Mouse (Mus musculus) thymus, postnatal 14 days (tissue): ENCODE measurements at regions not wholly inside any gene's neighbourhood (a gene's known extent, or its start where the extent isn't known, plus 50 kb on each side); places are given as distances from the start of the nearest gene placed in this dataset.

ENCODE experiments used
- DNase-seq: peaks from one replicate; pipeline ENCODE4 v3.0.0; 2021

DNA sequence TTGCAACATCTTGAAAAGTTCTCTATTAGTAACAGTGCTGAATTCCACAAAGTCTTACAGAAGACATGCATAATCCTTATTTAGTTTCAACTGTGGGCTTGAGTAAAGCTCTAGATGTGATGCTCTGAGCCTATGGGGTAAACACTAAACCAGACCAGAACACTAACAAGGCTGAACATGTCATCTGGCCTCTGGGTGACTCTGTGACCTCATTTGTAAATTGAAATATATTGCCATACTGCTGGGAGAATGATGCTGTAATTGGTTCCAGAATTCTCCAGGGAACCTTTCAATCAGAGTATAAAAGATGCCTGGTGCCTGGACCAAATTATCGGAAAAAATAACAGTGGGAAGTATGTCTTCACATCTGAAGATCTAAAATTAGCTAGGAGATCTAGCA lies 309.9 kb upstream of the Megf9 start:
- no peak for DNase-seq

DNA sequence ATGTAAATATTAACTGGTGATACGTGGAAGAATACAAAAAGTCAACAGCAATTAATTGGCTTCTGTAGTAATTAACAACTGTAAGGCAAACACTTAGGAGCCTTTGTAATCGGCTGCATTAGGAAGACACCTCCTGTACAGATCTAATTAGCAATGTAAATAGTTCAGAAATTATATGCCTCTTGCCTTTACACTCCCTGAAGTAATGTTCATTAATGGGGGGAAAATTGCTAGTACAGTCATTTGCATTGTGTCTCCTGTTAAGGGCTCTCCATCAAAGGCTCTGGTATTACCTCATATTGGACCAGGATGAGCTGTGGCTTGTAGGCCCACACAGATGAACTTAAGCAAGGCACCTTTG lies 276.1 kb upstream of the Megf9 start:
- DNase-seq, result no peak

DNA sequence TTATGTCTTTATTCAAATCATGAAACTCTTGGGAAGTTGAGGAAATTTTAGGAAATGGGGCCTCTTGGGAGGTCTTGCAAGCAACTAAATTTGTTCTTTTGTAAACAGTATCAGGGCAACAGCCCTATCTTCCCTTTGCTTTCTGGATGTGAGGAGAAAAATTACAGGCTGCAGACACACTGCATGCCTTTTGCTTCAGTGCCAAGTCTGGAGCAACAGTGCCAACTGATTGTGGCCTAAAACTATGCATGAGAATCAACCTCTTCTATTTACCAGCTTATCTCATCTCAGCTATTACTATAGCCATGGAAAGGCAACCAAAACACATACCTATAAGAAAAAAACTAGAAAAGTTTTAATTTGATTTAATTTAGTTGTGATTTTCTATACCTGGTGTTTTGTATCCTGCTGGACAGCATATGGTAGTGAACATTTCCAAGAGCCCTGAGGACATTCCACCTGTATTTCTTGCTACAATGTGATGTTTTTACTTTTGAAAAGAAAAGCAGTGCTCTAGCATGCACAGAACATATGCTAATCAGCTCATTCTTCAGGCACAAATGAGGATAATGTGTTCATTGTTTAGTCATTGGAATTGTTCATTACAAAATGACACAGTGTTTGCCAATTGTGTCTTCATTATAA lies 275.6 kb upstream of the Megf9 start:
- no peak for DNase-seq

DNA sequence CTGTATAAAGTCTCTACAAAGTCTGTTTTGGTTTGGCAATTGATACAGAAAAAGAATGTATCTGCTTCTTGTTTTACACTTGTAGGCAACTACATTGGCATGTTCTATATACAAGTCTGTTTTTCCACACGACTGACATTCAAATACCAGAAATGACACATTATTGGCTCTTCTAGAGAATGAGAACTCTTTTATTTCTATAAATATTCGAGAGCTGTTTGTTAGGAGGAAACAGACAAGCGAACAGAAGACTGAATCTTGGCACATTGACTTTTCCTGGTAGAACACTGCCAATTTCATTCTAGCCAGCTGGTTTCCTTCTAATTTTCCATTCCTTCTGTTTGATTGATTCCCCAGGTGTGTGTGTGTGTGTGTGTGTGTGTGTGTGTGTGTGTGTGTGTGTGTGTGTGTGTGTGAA lies 270.1 kb upstream of the Megf9 start:
- DNase-seq, result no peak

DNA sequence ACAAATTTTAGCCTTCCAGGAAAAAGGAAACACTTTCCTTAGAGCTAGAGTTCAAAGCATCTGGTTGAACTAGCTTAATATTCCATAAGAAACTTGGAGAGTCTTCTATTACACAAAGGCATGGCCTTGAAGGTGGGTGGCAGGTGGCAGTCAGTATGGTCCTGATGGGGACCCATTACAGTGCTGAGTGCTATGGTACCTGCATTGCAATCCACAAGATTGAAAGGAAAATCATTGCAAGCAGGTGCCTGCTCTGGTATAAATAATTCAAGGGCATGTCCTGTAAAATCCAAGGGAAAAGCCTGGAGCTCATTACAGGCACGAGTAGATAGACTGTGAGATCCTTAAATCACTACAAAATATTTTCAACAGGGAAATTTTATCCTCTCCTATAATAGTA lies 263.7 kb upstream of the Megf9 start:
- DNase-seq, result no peak

DNA sequence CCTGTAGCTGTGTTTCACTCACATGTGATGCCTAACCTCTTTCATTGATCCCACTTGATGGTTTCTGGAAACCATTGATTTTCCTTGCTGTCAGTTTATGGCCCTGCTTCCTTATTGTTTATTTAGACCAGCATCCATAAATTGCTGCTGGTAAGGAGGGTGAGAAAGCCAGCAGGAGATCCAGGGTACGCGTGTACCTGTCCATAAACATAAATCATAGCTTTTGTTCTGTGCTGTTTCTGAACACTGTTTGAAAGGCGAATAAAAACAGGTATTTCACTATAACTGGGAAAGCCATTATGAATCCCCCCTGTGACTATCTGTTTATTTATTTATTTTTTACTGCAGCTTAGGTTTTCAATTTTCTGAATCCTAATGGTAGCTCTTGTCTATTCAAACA lies 263.1 kb upstream of the Megf9 start:
- no peak for DNase-seq

DNA sequence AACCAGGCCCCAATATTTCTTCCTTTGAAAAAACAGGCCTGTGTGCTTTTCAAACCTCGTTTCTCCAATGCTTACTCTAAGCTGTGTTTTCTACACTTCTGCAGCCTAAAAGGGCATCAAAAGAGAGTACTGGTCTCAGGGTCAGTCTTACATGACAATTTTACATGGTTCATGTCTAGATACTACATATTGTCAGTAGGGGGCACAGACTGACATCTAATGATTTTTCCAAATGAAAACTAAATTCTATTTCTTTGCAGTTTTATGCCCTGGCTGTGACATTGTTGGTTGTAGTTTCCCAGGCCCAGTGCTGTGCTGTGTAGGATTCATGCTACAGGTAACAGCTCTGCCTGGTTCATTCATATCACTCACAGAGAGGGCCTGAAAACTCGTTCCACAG lies 248.7 kb upstream of the Megf9 start:
- no peak for DNase-seq

DNA sequence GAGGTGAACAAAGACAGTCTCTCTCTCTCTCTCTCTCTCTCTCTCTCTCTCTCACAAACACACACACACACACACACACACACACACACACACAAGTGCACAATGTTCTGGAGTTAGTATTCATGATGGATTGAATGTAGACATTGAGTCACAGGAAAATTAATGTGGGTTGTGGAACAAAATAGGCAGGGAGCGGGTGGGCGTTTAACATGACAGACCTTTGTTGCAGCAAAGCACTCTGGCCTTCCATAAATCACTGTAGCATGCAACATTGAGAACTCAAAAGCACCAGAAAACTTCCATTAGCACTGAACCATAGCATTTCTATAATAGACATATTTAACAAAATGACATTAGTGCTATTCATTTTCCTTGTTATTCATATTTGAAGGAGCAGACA lies 246.8 kb upstream of the Megf9 start:
- no peak for DNase-seq

DNA sequence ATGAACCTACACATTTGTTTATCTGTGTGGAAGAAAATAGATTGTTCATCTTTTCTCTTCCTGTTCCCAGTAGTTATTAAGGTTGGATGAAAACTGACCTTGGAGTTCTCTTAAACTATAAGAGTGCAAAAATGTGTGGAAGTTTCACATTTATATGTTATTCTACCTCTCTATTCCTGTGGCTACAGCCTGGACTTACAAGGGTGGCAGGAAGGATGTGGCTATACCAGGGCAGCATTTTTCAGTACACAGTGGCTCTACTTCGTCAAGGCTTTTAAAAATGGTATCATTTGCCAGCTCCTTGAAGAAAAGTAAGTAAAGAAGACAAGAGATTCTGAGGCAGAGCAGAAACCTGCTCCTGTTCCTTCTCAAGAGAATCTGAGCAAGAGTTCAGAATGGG lies 241.5 kb upstream of the Megf9 start:
- no peak for DNase-seq

DNA sequence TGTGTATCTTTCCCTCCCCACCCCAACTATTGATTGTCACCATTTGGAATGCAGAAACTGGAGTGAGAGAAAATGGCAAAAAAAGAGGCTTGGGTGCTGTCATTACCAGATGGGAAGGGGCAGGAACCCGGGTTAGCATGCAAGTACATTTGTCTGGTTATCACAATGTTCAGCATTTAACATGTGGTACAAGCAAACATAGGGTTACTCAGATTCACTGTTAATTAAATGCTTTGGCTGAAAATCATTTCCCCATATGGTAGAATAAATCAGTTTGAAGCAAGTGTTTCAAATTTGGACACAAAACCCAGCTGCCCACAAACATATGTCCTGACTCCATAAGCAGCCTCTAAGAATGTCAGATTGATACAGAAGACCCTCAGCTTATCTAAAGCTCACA lies 208.6 kb upstream of the Megf9 start:
- DNase-seq, result no peak

DNA sequence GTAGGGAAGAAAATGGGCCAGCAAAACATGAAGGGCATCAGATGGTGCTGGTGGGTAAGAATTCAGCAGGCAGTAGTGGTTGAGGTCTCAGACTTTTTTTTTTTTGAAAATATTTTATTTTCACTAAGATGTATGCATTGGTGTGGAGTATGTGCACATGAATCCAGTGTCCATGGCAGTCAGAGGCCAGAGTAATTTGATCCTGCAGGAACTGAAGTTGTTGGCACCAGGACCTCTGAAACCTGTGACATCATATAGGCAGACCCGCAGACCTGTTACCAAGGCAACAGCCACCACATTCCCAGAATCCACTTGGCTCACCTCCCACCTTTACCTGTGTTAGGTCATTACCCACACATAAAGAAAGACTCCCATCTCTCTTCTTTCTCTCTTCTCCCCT lies 207.2 kb upstream of the Megf9 start:
- DNase-seq, result no peak

DNA sequence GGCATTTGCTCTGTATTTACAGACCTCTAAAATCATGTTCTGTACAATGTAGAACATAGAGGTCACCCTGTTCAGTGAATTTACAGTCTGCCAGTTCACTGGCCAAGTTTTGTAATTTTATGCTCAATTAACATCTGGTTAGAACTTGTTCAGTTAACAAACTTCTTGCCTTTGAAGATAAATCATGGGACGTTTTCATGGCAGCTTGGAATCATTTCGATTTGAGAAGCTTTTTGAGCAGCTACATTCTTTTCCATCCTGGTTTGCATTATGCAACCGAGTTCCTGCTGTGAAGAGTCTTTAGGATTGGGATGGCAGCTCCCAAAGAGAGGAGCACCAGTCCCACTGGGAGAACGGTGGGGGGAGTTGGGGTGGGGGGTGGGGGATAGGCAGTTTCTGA lies 206.3 kb upstream of the Megf9 start:
- DNase-seq, result no peak

DNA sequence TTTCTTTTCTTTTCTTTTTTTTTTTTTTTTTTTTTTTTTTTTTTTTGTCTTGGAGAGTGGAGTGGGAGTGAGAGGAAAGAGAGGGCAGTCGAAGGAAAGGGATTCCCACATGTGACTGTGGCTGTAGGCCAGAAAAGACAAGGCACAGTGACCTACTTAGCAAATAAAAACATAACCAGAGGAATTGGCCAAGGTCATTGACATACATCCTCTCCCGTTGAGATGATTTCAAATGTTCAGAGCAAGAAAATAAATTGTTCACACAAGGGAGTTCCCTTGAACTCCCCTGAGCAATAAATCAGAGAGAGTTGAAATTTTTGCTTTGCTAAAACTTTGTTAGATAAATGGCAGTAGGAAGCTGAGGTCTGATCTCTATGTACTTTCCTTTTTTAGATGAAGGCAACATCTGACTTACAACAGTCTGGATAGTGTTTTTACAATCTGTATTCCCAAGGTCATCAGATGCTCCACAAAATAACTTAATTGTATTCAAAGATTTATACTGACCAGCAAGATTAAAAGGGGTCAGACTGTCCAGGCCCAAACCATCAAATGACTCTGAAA lies 174.4 kb upstream of the Megf9 start:
- DNase-seq, result no peak

DNA sequence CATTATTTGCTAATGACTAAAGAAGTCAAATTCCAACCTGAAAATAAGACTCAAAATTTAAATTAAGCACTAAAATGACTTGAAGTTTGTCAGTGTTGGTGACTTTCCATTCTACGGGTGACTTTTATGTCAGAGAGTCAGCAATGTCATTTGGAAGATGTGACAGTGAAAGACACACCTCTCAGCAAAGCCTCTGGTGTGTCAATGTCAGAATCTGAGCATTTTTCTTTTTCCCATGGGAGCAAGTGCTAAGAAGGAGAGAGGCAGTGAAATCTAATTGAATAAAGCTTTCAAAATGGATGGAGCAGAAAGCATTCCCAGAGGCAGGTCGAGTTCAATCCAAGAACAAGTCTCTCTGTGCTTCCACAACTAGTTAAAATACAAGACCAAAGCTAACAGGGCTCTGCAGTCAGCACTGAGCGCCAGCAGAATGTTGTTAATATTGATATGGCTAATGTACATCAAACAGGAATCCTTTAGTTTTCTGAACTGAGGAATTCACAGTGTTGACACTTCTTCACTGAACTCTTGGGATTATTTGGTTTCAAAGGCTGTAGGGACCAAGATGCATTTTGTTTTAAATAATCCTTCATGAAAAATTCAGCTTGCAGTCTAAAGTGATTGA lies 170.4 kb upstream of the Megf9 start:
- DNase-seq, result no peak

DNA sequence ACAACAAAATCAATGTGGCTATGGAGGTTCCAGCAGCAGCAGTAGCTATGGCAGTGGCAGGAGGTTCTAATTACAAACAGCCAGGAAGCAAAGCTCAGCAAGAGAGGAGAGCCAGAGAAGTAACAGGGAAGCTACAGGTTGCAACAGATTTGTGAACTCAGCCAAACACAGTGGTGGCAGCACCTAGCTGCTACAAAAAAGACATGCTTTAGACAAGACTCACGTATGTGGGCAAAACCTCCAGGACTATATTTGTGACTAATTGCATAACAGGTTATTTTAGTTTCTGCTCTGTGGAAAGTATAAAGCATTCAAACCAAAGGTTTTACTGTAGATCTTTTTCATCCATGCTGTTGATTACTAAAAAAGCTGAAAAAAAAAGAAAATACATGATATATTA lies 166.1 kb upstream of the Megf9 start:
- DNase-seq, result no peak

DNA sequence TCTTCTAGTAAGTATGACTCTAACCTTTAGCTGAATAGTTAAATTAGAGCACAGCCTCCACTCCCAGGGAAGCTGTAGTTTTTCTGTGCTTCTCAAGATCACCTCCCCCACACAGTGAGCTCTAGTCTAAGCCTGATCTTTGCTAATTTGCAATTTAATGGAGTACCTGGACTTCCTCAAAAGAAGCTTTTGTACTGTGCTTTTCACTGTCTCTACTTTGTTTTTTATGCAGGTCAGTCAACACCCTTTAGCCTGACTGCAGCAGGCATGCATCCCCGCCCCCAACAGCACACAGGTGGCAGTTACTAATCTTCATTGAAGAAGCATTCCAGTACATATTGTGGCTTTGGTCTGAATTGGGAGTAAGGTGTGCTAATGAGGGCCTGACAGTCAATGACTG lies 129.4 kb upstream of the Megf9 start:
- DNase-seq, result no peak

DNA sequence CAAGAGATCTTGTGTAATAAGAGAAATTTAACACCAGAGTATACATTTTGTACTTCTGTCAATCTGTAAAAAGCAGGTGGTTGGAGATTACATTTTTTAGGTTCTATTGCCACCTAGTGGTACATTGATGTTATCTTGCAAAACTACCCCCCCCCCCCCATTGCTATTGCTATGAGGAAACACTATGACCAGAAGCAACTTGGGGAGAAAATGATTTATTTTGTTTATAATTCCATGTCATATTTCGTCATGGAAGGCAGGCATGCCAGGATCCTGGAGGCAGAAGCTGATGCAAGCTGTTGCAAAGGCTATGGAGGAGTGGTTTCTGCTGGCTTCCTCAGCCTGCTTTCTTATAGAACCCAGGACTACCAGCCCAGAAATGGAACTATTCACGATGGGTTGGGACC lies 86.6 kb upstream of the Megf9 start:
- DNase-seq, result no peak

DNA sequence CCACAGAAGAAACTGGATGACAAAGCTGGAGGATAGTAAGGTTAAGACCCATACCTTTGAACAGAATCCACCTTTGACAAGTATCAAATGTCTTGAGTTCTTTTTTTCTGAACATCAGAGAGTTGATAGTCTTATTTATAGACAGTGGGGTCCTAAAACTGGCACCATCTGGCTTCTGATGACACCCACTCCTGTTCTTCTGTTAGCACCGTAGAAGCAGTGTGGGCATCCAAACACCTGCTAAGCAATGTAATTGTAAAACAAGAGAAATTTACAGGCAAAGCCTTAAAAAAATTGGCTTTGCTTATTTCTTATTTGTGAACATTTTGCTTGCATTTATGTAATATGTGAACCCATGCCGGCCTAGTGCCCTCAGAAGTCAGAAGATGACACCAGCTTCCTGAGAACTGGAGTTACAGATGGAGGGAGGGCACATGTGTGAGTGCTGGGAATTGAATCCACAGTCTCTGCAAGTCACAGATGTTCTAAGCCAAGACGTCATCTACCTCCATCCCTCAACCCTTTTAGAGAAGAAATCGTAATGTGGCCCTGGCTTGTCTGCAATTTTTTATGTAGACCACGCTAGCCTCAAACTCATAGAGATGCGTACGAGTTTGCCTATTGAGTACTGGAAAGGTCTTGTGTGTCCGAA lies 85.0 kb upstream of the Megf9 start:
- no peak for DNase-seq

DNA sequence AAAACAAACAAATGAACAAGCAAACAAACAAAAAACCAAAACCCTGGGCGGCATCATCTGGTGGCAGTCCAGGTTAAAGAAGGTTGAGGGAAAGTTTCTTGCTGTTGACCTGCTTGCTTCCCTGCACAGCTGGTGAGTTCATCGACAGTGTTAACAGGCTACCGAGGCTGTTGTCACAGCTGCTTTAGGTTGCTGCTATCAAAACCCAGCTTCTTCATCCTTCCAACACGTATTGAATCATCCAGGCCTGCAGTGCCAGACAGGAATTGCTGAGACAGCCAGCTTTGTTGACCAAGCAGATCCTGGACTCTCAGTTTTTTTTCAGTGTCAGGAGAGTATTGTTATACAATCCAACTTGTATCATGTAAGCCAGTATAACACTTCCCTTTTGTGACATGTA lies 81.0 kb upstream of the Megf9 start:
- no peak for DNase-seq

DNA sequence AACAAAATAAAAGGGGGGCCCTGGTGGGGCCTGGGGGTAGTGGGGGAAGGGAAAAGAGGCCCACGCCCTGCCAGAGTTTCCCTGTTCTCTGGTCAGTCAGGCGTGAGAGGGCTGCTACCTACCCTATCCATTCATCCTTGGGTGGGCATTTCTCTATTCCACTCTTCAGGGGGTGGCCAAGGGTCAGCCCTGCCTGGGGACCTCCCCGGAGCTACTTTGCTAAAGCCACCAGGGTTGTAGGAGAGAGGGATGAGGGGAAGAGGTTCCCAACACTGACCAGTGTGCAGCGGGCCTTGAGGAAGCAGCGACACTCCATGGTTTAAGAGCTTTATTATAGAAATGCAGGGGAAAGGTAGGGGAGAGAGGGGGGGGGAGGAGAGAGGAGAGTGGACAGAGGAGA lies 79.6 kb upstream of the Megf9 start:
- DNase-seq, result no peak

DNA sequence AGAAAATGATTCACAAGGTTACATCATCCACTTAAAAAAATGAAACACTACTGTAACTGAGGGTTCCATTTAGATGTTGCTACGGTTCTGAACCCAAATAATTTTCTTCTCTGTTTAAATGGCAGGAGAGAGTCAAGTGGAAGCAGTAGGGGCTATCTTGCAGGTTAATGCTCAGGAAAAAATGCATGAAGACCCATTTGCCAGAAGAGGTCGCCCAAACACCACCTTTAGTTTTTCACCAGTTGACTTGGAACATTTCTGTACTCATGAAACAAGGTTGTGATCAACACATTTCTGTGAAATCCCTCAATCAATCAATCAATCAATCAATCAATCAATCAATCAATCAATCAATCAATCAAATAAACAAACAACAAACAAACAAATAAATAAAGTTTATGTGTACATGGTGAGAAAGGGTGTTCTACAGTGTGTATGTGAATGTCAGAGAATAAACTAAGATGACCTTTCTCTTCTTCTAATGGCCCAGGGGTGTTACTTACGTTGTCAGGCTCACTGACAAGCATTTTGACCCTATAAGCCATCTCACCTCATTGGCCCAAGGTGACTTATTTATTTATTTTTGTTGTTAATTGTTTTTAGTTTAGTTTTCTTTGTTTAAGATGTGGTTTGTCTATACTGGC lies 68.5 kb upstream of the Megf9 start:
- DNase-seq, result no peak

DNA sequence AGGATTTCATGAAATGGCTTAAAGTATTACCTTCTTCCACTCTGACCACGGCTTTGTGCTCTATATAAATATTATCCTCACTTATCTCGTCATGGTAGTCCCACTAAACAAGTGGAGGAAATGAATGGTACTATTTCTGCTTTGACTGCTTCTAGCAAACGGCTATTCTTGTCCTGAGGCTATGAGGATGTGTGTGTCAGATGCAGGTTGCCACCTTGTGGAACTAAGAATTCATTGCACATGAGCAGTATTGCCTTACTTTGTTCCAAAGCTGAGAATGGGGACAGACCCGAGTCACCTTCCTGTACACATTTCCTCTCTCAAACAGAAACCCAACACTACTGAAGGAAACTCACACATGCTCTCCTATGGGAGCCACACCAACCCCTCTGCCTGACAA lies 66.5 kb upstream of the Megf9 start:
- DNase-seq, result peak; percentile 18
